In genomic region chr5:4234505-4234904, GRCm38 (mm10) we compare ENCODE assay signal across 23 mouse cellular contexts. TPM values are rescaled to one million over a fixed set of nuclear protein-coding genes. Genes with fewer than 3 reads are reported as not detected.
DNase-seq lines count a peak whose midpoint lies in the region; ATAC-seq and TF ChIP-seq lines count a peak whose summit lies in the region.
"Had no signal": no experiment of that assay in that cellular context is flagged by ENCODE, and none has a peak within 500 bp of the region (broad histone marks: within the 10 kb centered on the region; RNA-seq: fewer than 3 reads in every experiment).

No protein-coding gene starts in this region.

- TF ChIP-seq CTCF in CH12.LX (conservative IDR thresholded peaks at IDR 0.05 in 1 of 2, IDR thresholded peaks at IDR 0.05 in 1 of 2; ENCODE audit: low read depth in 2 of 2, low read length in 2 of 2) = no peak
- TF ChIP-seq CTCF in layer of hippocampus, adult 2 months (conservative IDR thresholded peaks at IDR 0.05) = no peak

- no peak for TF ChIP-seq RAD21 in CH12.LX (IDR thresholded peaks at IDR 0.05; ENCODE audit: low read depth, low read length)

- no peak overlapping the region for H3K9ac ChIP-seq in CH12.LX (ENCODE audit: insufficient read depth, low read depth)
- no peak overlapping the region for H3K9ac ChIP-seq in neural tube, embryonic 15.5 days (replicated peaks)
- H3K9ac ChIP-seq: embryonic facial prominence, embryonic 12.5 days; hindbrain, embryonic 13.5 days; intestine, embryonic 15.5 days; kidney, embryonic 15.5 days; lung, embryonic 14.5 days had no signal

- peaks cover 0 to 7% of the 10 kb centered on the region in 2 experiments; a peak in 2 of 4 replicates for H3K4me1 ChIP-seq in CH12.LX (ENCODE audit: control insufficient read depth in 1 of 2, insufficient read depth in 2 of 2)
- H3K4me1 ChIP-seq in neural tube, embryonic 15.5 days = no peaks in the 10 kb centered on the region
- H3K4me1 ChIP-seq: embryonic facial prominence, embryonic 12.5 days; hindbrain, embryonic 13.5 days; intestine, embryonic 15.5 days; kidney, embryonic 15.5 days; limb, embryonic 10.5 days had no signal

- dilution Hi-C loops in CH12.LX (cut with MboI; ENCODE audit: extremely low pct_ligation_motif_present, extremely low pct_unique_long_range_greater_than_20kb, low sequenced_read_pairs) = no loop called here

- WGBS in neural tube, embryonic 15.5 days = 81% methylated on average over 2 of the region's 2 CpGs

- no peak for TF ChIP-seq POLR2A in CH12.LX (IDR thresholded peaks at IDR 0.05; ENCODE audit: low read depth, low read length)

- H3K36me3 ChIP-seq in CH12.LX (replicated peaks in 1 of 2; ENCODE audit: control insufficient read depth in 1 of 2, insufficient read depth in 1 of 2, low read length in 1 of 2) = no peaks in the 10 kb centered on the region
- H3K36me3 ChIP-seq in neural tube, embryonic 15.5 days = no peaks in the 10 kb centered on the region
- H3K36me3 ChIP-seq: embryonic facial prominence, embryonic 12.5 days; hindbrain, embryonic 13.5 days; intestine, embryonic 15.5 days; kidney, embryonic 15.5 days; limb, embryonic 10.5 days had no signal

- peak; percentile 6 to 14 for DNase-seq in frontal cortex, postnatal 36 days (ENCODE audit: low spot score in 2 of 2)
- DNase-seq in frontal cortex, postnatal 10 days (ENCODE audit: low spot score in 2 of 2) = no peak
- DNase-seq in 3T3-L1 (ENCODE audit: low read depth, low spot score) = peak; percentile 71
- DNase-seq in CH12.LX (ENCODE audit: extremely low read depth) = peak; percentile 52
- DNase-seq in layer of hippocampus, adult 2 months (ENCODE audit: low spot score in 2 of 2) = peak; percentile 14 to 52
- no peak for DNase-seq in cerebellum, postnatal 10 days
- DNase-seq: cerebellum, adult 2 months; heart, postnatal 14 days; lung, embryonic 14.5 days; lung, postnatal 4 days; right cerebral cortex, postnatal 25 days; thymus, postnatal 14 days had no signal

- H3K27ac ChIP-seq in CH12.LX (ENCODE audit: insufficient read depth, low read depth) = no peak overlapping the region
- peak overlapping the region; percentile 51 for H3K27ac ChIP-seq in layer of hippocampus, adult 2 months
- H3K27ac ChIP-seq in neural tube, embryonic 15.5 days (replicated peaks) = no peak overlapping the region
- H3K27ac ChIP-seq: embryonic facial prominence, embryonic 12.5 days; hindbrain, embryonic 13.5 days; intestine, embryonic 15.5 days; kidney, embryonic 15.5 days; limb, embryonic 10.5 days; stomach, postnatal 0 days had no signal

- in situ Hi-C loops in CH12.LX (cut with MboI; ENCODE audit: low pct_ligation_motif_present, low pct_unique_long_range_greater_than_20kb, low sequenced_read_pairs) = no loop called here

- H3K79me2 ChIP-seq in CH12.LX (replicated peaks; ENCODE audit: control insufficient read depth, extremely low read depth, insufficient read depth, poor library complexity, severe bottlenecking) = no peaks in the 10 kb centered on the region

- H3K4me3 ChIP-seq in CH12.LX (replicated peaks in 1 of 3; ENCODE audit: low read depth in 2 of 3, low read length in 2 of 3, poor library complexity in 1 of 3) = no peak overlapping the region
- H3K4me3 ChIP-seq in layer of hippocampus, adult 2 months = no peak overlapping the region
- H3K4me3 ChIP-seq in neural tube, embryonic 15.5 days (replicated peaks) = no peak overlapping the region
- H3K4me3 ChIP-seq: embryonic facial prominence, embryonic 12.5 days; hindbrain, embryonic 13.5 days; intestine, embryonic 15.5 days; kidney, embryonic 15.5 days; limb, embryonic 10.5 days had no signal

- peak; percentile 38; the same call in 1 of the 2 replicates for TF ChIP-seq EP300 in CH12.LX (IDR thresholded peaks at IDR 0.05; ENCODE audit: low read length)

- no peak for ATAC-seq in neural tube, embryonic 15.5 days (ENCODE audit: low FRiP score)
- ATAC-seq: activated CD4-positive, CD25-positive, alpha-beta regulatory T cell, adult 4 months; intestine, embryonic 15.5 days had no signal

- no peak overlapping the region for H3K4me2 ChIP-seq in CH12.LX (ENCODE audit: insufficient read depth, low read depth, poor library complexity, severe bottlenecking)
- H3K4me2 ChIP-seq in neural tube, embryonic 15.5 days = no peak overlapping the region
- H3K4me2 ChIP-seq: embryonic facial prominence, embryonic 12.5 days; heart, embryonic 11.5 days; hindbrain, embryonic 13.5 days; intestine, embryonic 15.5 days; kidney, embryonic 15.5 days; liver, embryonic 11.5 days; lung, embryonic 14.5 days; midbrain, embryonic 11.5 days had no signal

- H3K27me3 ChIP-seq in CH12.LX (replicated peaks) = no peaks in the 10 kb centered on the region
- H3K27me3 ChIP-seq in neural tube, embryonic 15.5 days (replicated peaks) = no peaks in the 10 kb centered on the region
- H3K27me3 ChIP-seq: embryonic facial prominence, embryonic 12.5 days; hindbrain, embryonic 13.5 days; intestine, embryonic 15.5 days had no signal

- no peaks in the 10 kb centered on the region for H3K9me3 ChIP-seq in CH12.LX (replicated peaks; ENCODE audit: low read length)
- H3K9me3 ChIP-seq in neural tube, embryonic 15.5 days (replicated peaks) = no peaks in the 10 kb centered on the region
- H3K9me3 ChIP-seq: embryonic facial prominence, embryonic 12.5 days; hindbrain, embryonic 13.5 days; intestine, embryonic 15.5 days; kidney, embryonic 15.5 days; limb, embryonic 10.5 days had no signal

TF ChIP-seq in CH12.LX, 34 proteins besides CTCF, POLR2A, EP300 and RAD21:
- TF ChIP-seq BHLHE40 (IDR thresholded peaks at IDR 0.05; ENCODE audit: low read depth, low read length) (no peak; the same call in 1 of the 2 replicates), NRF1 (IDR thresholded peaks at IDR 0.05; ENCODE audit: low read depth, low read length) (no peak), JUN (IDR thresholded peaks at IDR 0.05; ENCODE audit: insufficient read depth, low read depth, low read length) (peak; percentile 4; the same call in 1 of the 2 replicates), MEF2A (IDR thresholded peaks at IDR 0.05; ENCODE audit: borderline replicate concordance, low read depth, low read length) (peak; percentile 82; the same call in 1 of the 2 replicates), ETS1 (conservative IDR thresholded peaks at IDR 0.05; ENCODE audit: low read depth, low read length) (peak; percentile 83), RCOR1 (conservative IDR thresholded peaks at IDR 0.05; ENCODE audit: low read depth, low read length) (0 out of 2 replicates have a peak, but pooled peaks have one; percentile 41), IRF4 (IDR thresholded peaks at IDR 0.05; ENCODE audit: low read depth, low read length) (peak; percentile 84), MAFK (IDR thresholded peaks at IDR 0.05; ENCODE audit: insufficient replicate concordance, low read length) (peak; percentile 69; the same call in 1 of the 2 replicates), GABPA (IDR thresholded peaks at IDR 0.05; ENCODE audit: insufficient replicate concordance, low read depth, low read length) (no peak)
TF ChIP-seq in CH12.LX: peak in this region for 6.

RNA-seq across cellular contexts. Expression of gene Mterf1b, which starts 42.3 kb away (rescaled TPM):
- total RNA-seq in CH12.LX (2012; rRNA removed) = 4.2 and 4.5 TPM in 2 replicates
- 8.8 and 10.7 TPM in 2 replicates for total RNA-seq in CH12.LX (2014; rRNA removed)
- 3.7 and 3.8 TPM in 2 replicates for polyA plus RNA-seq in CH12.LX (2012; ENCODE audit: insufficient read length, low read depth)
- total RNA-seq in layer of hippocampus, adult 2 months (2021) = 1 to 10 TPM; 7.0 to 7.3 TPM
- 2.2 and 2.9 TPM in 2 replicates for polyA plus RNA-seq in neural tube, embryonic 15.5 days (2015; fragmentation: Nextera tagmentation; extraction: Ambion mirVana)

Comparison
In these comparisons a context has a peak if more than half of its experiments do, and no peak if none do; other contexts are left out.
1. DNase-seq: peak in frontal cortex, postnatal 36 days (2 of 2), 3T3-L1 (single experiment), CH12.LX (single experiment) and layer of hippocampus, adult 2 months (2 of 2); none in frontal cortex, postnatal 10 days (0 of 2) and cerebellum, postnatal 10 days (0 of 2).